Mouse (Mus musculus): ENCODE measurements around the gene Wipf1.

DNA sequence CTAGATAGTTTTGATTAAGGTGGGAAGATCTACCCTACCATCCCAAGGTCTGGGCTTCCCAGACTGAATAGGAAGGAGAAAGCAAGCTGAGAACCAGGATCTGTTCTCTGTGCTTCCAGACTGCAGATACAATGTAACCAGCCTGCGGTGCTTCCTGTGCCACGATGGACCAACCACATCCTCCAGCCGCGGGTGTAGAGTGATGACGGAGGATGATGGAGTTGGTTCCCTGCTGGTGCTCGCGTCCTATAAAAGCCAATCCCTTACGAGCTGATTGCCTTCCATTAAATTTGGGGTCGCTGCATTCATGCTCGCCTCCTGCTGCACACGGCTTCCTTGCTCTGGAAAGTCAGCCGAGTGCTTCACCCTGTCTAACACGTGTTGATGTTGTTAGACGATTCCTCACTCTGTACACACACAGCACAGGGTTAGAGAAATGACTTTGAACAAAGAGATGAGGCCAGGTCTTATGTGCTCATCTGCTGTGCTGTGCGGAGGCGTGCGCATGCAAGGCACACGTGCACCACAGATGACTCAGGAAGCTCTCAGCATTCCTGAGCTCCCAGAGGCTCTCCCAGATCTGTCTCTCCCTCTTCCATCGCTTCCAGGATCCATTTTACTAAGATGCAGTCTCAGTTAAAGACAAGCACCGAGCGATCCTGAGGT lies 100.6 kb downstream of the Wipf1 start:
- TF ChIP-seq POLR2A (IDR thresholded peaks at IDR 0.05; ENCODE audit: insufficient read length, low read depth) (no peak), MYOD1 (IDR thresholded peaks at IDR 0.05; ENCODE audit: control insufficient read depth in 1 of 3, insufficient read length in 2 of 3, low read depth in 2 of 3) (no peak), SRF (IDR thresholded peaks at IDR 0.05; ENCODE audit: control insufficient read depth, insufficient read length, low read depth) (no peak), CEBPB (IDR thresholded peaks at IDR 0.05; ENCODE audit: insufficient read depth, poor library complexity, severe bottlenecking) (no peak)
